Mouse (Mus musculus) cerebellum, adult 9-10 months (tissue): ENCODE data around the gene Itk.

Experiments
- DNase-seq: peaks from one replicate; pipeline ENCODE4 v3.0.0; 2022

Gene Itk

DNA sequence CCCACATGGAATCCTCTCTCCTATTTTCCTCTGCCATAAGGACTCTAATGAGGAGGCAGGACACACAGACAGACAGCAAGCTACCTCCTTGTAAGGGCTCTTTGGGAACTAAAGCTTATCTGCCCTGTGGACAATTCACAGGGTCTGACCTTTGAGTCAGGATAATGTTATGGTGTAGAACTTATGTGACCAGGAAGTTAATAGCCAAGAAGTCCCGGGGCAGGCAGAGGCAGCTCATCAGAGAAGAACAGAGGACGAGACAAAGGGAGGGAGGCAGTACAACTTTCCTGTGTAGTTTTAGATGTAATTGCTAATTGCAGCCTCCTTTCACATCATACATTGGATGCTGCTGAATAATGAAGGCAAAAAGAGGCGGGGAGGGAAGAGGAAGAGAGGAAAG, 1.3 kb upstream of the Itk start:
- no peak for DNase-seq

GRCm38 (mm10) chr11:46388438-46388837, 877 bp downstream of the Itk start:
- DNase-seq, result no peak

DNA sequence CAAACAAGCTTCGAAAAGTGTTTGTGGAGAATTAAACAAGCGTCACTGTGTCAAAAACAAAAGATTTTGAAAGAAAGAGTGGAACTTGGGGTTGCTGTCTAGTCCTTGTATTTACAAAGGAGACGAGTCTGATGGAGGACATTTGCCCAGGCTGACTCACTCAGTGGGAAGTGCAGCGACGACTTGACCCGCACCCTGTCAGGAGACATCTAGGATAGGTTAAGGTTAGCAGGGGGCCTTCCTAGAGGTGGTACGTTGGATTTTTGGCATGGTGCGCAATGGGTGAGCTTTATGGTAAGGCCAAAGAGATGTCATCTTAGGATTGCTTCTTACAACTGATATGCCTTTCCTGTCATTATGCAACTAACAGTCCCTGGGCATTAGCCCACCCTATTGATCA, 2.3 kb downstream of the Itk start:
- no peak for DNase-seq

- DNase-seq, result no peak
These were observed 2.8 kb downstream of the Itk start for GRCm38 (mm10) chr11:46386556-46386955.

GRCm38 (mm10) chr11:46384925-46385324, 4.4 kb downstream of the Itk start:
- no peak for DNase-seq

GRCm38 (mm10) chr11:46382466-46382865, 6.8 kb downstream of the Itk start:
- no peak for DNase-seq

GRCm38 (mm10) chr11:46380097-46380675, 9.1 kb downstream of the Itk start:
- no peak for DNase-seq

DNA sequence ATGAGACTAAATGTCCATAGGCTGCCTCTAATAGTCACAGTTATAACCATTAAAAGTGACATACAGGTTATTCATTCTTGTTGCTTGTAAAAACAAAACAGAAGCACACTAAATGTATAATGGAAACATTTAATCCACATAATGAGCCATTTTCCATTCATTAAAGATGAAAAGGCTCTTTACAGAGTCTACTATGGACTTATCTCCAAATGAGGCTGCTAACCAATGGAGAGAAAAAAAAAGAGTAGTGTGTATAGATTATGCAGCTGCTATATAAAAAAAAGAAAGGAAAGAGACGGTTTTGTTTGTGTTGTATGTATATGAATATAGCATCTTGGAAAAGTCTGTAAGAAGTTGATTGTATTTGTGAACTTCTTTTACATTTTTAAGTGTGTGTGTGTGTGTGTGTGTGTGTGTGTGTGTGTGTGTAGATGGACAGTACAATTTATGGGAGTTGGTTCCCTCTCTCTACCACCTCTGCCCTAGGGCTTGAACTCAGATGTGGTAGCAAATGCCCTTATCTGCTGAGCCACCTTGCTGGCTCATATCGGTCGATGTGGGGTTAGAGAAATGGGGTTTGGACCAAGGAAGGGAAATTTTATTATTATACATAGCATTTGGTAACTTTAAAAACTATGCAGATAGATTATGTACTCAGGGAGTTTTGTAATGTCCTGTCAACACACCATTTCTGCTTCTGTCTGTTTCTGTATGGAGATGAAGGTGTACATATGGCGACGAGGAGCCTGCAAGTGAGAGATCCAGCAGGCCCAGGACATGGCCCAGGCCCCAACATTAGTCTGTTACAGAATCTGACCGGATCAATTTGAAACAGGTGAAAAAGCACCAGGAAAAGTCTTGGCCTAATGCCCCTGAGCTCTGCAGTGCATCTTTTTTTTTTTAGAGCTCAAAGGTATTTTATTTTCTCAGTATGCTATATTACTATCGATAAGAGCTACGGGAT, 11.2 kb downstream of the Itk start:
- DNase-seq, result no peak

GRCm38 (mm10) chr11:46377316-46377715, 12.0 kb downstream of the Itk start:
- DNase-seq, result no peak

- no peak for DNase-seq
These were observed 14.3 kb downstream of the Itk start for GRCm38 (mm10) chr11:46375015-46375414.

DNA sequence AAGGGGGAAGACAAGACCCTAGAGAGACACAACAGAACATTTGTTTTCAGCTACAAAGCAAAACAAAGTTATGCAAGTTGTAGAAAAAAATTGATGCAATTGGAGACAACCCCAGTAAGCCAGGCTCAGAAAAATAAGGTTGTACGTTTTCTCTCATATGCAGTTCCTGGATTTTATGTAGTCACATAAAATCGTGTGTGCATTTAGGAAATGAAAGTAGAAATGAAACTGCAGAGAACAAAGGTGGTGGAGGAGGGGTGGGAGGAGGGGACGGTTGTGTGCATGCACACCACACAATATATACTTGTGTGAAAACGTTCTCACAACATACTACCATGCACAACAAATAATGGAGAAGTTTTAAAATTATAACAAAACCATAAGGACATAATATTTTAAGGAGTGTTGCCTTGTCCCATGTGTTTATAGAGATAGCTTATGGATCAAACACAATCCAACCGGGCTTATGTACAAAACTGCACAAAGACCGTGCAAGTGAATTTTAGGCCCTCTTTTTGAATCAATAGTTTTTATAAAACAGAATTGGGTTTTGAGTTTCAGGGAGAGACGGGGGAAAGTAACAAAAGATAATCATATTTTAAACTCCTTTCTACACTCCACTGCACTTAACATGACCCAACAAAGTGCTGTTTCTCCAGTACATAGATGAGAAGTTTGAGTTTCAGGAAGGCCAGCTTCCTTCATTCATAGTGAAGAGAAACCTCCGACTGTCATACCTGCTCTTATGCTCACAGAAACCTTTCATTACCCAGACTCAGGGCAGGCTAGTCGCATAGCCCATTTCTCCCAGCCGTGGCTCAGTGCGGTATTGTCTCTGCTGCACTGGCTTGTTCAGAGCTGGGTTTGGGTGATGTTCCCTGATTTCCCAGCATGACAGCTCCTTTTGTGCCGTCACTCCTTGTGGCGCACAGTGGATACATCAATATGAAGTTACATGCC, 16.0 kb downstream of the Itk start:
- no peak for DNase-seq

GRCm38 (mm10) chr11:46372331-46372953, 16.9 kb downstream of the Itk start:
- no peak for DNase-seq

- no peak for DNase-seq
These were observed 18.1 kb downstream of the Itk start for GRCm38 (mm10) chr11:46371250-46371649.

DNA sequence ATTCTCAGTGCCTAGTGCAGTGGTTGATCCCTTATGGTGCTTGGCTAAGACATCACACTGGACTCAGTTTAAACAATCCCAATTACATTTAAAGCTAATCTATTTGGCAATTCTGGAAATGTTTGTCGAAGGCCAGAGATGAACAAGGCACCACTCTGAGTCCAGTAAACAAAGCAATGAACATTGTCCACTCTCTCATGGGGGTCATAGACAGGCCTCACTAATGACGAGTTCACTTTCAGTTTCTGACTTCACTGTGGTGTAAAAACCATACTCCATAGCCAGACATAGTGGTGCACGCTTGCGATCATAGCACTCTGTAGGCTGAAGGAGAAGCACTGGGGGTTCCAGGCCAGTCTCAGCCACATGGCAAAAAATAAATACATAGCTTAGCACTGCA, 18.9 kb downstream of the Itk start:
- DNase-seq, result no peak

DNA sequence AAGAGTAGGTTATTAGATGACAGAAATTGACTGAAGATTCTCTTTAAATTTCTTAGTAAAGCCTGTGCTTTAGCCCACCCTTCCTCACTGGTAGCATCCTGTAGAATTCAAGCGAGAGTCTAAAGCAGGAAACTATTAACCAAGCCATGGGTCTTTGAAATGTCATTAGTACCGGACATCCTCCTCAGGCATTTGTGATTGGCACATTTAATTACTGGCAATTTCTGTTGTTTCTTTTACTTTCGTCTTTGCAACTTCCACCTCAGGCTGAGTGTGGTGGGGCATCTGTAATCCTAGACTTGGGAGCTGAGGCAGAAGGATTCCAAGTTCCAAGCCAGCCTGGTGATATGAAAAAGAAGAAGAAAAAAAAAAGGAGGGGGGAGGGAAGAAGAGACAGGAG, 23.0 kb downstream of the Itk start:
- DNase-seq, result no peak

DNA sequence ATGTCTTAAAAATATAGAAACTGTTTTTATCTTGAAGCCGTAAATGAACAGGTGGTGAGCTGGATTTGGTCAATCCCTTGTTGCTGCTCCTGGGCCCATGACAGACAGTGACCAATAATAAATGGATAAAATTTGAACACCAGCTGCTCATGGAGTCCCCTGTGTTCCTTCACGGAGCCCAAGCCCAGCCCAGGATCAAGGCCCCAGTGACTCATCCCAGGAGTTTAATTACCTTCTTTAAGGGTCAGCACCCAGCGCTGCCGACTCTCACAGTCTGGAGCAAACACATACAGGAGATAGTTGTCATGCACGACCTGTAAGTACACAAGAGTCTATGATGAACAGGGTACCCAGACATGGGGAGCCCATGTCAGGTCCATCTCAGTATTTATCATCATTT, 23.6 kb downstream of the Itk start:
- no peak for DNase-seq

DNA sequence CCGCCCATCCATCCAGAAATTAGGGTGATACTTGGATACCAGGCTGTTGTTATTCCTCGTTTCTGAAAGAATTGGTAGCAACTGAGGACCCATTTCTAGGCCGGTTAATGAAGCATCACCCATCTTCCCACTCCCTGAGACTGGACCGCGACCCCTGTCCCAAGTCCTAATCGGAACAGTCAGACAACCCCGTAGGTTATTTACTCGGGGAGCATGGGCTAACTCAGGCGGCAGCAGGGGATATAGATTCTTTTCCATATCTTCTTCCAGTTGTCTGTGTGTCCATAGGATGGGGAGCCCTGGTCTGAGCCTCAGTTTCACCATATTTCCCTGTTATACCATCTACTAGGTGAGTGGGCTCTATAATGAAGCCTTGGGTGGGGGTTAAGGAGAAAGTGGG, 25.5 kb downstream of the Itk start:
- no peak for DNase-seq

DNA sequence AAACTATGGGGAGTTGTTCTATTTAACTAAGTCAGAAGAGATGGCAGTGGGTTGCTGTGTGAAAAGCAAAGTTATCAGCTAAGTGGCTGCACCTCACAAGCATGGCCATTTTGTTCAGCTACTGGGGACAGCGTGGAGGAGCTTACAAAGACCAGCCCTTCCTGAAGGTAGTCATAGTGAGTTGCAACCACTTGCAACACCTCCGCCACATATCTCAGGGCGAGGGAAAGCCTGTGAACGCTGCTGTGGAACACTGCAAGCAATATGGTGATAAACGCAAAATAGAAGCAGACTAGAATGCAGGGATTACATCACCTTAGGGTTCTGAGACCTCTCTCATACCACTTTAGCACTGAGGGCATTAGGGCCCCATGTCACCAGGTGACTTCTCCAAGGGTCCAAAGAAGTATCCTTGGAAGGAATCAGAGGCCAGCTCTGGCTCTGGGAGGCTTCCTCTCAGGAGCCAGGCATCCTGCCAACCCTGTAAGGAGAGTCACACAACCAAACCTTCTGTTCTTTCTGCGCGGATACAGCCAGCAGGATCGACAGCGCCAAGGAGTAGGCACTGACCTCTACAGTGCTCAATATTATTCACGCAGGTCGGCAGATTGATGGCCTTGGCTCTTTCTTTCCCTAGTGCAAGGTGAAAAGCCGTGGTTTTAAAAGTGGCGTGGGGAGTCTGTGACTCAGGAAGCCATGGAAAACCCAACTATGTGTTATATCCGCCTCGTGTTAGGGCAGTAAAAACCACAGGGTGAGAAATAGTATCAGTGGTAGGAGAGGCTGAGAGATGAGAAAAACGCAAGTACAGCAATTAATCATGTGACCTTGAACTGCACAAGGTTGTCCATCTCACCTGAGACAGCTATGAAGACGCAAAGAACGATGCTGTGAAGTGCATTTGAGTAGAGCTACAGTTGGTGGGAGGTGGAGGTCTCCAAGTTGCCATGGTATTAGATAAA, 27.0 kb downstream of the Itk start:
- DNase-seq, result peak; percentile 54

DNA sequence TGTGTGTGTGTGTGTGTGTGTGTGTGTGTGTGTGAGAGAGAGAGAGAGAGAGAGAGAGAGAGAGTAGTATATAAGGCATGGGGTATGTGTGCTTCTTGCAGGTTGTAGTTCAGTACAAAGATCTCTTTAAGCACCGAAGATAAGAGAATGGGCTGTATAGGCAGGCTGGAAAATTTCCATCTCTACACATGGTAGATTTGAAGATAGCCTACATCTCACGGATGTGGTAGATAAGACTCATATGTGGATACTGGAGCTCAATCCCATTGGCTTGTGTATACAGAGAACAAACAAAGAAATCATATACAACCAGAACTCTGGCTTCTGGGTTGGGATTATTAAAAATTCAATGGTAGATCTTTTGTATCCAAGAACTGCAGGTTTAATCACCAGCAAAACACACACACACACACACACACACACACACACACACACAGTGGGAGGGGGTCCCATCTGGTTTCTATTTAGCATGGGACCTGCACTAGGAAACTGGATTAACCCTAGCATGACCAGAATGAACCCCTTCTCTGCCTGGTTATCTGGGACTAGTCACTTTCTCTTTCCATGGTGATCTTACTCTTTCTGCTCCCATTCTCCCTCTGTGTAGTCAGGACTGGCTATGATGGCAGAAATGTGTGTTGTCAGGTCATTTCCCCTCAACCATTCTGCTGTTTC, 28.2 kb downstream of the Itk start:
- DNase-seq, result no peak

DNA sequence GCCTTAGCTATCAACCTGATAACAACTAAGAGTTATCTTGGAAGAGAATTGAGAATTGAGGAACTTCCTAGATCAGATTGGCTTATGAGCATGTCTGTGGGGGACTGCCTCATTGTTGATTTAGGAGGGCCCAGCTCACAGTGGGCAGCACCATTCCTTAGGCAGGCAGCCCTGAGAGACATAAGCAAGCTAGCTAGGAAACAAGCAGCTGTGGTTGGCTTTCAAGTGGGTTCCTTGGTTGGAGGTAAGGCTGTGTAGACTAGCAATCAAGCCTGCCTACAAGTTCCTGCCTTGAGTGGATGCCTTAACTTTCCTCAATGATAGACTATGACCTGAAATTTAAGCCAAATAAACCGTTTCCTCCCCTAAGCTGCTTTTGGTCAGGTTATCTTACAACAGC, 30.9 kb downstream of the Itk start:
- no peak for DNase-seq
